Mouse (Mus musculus) layer of hippocampus, adult 9-10 months (tissue): ENCODE data around the gene Mkln1.
"Not testable (repeated sequence)": the region's sequence is repeated elsewhere in the genome, so short reads cannot be mapped to it uniquely, and the experiment has no call there.

Source experiments
- DNase-seq: peaks from one replicate; pipeline ENCODE4 v3.0.0; 2022; ENCODE audit warnings: low spot score

Mkln1 gene

DNA sequence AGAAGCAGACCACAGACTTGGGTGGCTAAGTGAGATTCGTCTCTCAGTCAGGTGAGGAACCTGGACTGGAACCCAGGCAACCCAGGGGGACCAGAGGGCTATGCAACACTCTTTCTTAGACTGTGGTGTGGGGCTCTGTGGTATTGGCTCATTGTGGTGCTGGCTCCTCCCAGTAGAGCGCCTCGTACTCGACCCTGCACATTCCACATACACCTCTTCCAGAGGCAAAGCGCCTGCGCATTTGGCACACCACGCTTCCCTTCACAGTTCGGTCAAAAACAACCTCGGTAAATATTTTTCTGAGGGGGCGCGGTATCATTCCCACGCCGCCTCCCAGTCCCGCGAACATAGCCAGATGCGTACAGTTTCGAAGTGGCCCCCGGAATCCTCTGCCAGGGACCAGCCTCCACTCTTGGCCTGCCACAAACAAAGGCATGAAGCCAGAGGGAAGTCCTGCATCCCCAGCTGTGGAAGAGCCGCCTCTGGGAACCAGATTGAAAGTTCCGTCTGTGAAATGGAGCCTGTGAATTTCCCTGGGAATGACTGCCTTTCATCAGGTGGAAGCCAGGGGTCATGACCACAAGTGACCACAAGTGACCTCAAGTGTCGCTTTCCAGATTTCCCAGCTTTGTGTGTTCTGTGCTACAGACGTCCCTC lies 152.5 kb downstream of the Mkln1 start:
- no peak for DNase-seq

- DNase-seq: no peak
Measured at GRCm38 (mm10) chr6:31556460-31557100, 158.0 kb downstream of the Mkln1 start.

- no peak for DNase-seq
Measured at GRCm38 (mm10) chr6:31560138-31560959, 161.8 kb downstream of the Mkln1 start.

DNA sequence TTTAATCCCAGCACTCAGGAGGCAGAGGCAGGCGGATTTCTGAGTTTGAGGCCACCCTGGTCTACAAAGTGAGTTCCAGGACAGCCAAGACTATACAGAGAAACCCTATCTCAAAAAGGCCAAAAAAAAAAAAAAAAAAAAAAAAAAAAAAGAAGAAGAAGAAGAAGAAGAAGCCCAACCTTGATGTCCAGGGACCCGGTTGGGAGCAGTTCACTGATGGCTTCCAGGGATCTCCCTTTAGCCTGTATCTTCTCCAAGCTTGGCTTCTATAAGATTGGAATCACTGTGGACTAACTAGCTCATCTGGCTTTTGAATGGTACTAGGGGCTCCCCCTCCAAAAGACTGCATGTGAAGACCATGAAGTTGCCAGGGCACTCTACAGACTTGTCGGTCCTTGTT lies 163.4 kb downstream of the Mkln1 start:
- DNase-seq: not testable (repeated sequence)

DNA sequence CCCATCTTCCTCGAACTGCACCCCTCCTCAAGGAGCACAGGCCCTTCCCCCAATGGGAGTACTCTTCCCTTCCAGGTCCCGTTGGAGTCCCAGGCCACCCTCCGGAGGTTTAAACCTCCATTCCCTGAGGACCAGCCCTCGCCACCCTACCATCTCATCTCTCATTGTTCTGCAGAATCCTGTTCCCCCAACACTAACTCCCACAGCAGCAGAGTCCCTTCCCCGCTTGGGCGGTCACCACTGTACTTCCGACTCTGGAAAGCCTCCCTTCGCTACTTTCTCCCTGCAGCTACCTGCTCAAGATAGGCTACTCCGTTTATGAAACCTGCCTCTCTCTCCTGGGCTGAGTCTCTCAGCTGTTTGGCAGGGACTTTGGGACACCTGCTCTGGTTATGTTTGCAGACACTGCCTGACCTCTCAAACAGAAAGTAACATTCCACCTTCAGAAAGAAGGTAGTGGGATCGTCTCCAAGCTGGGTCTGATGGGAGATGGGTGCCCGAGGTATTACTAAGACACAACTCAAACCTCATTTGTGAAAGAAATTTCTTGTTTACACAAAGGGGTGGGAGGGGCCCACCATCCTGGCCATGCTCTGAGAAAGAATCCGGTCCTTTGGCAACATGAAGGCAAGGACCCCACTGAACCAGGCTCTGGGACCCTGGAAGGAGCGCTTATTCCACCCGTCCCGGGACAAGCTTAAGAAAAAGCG lies 164.0 kb downstream of the Mkln1 start:
- DNase-seq: no peak

DNA sequence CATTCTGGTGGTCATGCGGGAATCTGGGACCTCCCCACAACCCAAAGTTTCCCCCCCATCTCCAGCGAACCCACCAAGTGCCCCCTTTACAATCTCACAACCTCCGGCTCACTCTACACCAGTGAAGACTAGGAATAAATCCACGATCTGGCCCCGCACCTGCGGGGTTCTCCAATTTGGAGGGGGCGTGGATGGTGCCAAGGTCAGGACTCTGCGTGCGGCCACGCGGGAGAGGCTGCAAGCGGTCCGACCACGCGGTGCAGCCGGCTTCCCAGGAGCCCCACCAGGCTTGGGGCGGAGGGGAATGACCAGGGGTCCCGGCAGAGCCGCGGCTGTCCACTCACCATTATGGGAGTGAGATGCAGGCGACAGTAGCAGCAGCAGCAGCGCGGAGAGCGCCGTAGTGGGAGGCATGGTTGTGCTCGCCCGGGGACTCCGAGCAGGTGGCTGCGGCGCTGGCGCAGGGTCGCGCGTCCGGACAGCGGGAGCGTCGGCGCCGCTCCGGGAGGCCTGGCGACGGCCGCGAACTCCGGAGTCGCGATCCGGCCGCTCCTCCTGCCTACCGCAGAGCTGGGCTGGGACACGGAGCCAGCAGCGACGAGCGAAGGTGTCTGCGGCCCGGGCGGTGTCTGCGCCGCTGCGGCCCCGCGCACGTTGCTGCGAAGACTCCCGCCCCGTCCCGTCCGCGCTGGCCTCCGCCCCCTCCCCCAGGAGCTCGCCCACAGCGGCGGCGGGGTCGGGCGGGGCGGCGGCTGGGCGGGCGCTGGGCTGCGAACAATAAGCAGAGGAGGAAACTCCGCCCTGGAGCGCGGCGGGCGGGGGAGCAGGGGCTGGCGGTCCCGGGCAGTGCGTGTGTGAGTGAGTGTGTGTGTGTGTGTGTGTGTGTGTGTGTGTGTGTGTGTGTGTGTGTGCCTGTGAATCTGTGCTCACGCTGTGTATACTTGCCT lies 165.0 kb downstream of the Mkln1 start, which contains the start of gene Podxl:
Podxl (minus strand) TSS at position 747 of the 947 bp plus-strand sequence.
- no peak for DNase-seq

GRCm38 (mm10) chr6:31564182-31564531 lies 165.6 kb downstream of the Mkln1 start:
- no peak for DNase-seq

- DNase-seq: no peak
Measured at GRCm38 (mm10) chr6:31564901-31565391, 166.4 kb downstream of the Mkln1 start.
